Mouse (Mus musculus) embryonic fibroblast, embryonic 13.5 days (primary cell): ENCODE data around the gene Zfp462. TPM values are rescaled to one million over a fixed set of nuclear protein-coding genes. Genes with fewer than 3 reads are reported as not detected.

Source experiments
- H3K27ac ChIP-seq: 2 replicates; pipeline ENCODE4 v1.5.1; 2012; ENCODE audit warnings: low read length, control low read depth, inconsistent platforms; ENCODE audit not compliant: insufficient read depth
- H3K4me1 ChIP-seq: 2 replicates; pipeline ENCODE4 v1.6.1; 2011; ENCODE audit warnings: low read length; ENCODE audit not compliant: control insufficient read depth, insufficient read depth
- H3K4me3 ChIP-seq: 2 replicates; pipeline ENCODE4 v1.5.1; 2011; ENCODE audit warnings: mild to moderate bottlenecking, control low read depth, low read length; ENCODE audit not compliant: insufficient read depth
- CTCF ChIP-seq: IDR thresholded peaks from 2 replicates; pipeline ENCODE4 v1.5.1; 2011; ENCODE audit warnings: mild to moderate bottlenecking, control low read depth, low read length, moderate library complexity, borderline replicate concordance; ENCODE audit not compliant: insufficient read depth
- POLR2A ChIP-seq: IDR thresholded peaks from 2 replicates; pipeline ENCODE4 v1.6.1; 2011; ENCODE audit warnings: low read depth, mild to moderate bottlenecking, control low read depth, low read length, moderate library complexity
- polyA plus RNA-seq: library from polyadenylated mRNA; stranded (reverse); fragments of >200 nt; gene quantifications from 2 replicates; pipeline ENCODE4 v1.2.4, GENCODE M21; 2011; ENCODE audit warnings: low read depth; ENCODE audit not compliant: missing spikeins, insufficient read length

The Zfp462 gene
- polyA plus RNA-seq, 1 experiment = 23.7 TPM

DNA sequence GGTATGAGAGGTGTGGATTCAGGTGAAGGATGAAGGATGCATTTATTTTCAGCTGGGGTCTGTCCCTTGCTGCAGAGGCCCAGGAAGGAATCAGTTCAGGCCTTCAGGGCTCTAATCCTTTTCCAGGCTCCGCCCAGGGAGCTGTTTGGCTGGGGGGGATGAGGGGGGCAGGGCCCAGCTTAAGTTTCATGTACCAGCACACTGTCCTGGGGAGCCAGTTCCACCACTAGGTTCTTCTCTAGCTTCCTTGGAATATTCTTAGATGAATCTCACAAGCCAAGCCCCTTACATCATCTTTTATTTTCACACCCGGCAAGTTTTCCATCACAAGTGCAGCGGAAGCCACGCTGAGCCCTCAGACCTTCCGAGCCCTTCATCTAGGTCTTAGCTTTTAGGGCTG lies 85.6 kb downstream of the Zfp462 start:
- H3K4me3 ChIP-seq = no peak overlapping the region
- no peak overlapping the region for H3K27ac ChIP-seq
- no peak for TF ChIP-seq POLR2A
- TF ChIP-seq CTCF = no peak
- H3K4me1 ChIP-seq = no peaks in the 10 kb centered on the region

DNA sequence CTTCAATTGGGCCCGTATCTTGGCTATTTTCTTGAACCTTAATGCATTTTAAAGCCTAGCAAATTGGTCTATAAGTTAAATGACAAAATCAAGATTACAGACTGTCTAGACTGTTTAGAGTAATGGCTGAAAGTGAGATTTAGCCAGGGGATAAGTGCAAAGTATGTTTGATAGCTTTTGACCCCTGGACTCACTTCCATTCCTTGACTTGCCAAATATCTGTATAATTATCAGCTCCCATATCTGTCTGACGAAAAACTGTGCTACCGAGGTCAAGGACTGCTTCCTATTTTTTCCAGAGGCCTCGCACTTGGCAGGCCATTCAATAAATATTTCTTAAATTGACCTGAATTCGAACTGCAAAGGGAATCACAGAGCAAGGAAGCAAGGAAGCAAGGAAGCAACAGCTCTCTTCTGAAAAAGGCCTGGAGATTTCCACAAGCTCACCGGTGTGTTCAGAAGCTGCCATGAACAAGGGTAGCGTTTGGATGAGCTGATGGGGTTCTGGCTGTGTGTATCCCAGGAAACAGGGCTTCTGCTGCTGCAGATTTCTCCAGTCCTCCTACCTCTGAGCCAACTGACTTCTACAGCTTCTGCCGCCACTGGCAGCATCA lies 87.6 kb downstream of the Zfp462 start:
- TF ChIP-seq POLR2A (no peak), CTCF (no peak)
- no peak overlapping the region for H3K27ac ChIP-seq
- no peak overlapping the region for H3K4me3 ChIP-seq
- no peaks in the 10 kb centered on the region for H3K4me1 ChIP-seq

DNA sequence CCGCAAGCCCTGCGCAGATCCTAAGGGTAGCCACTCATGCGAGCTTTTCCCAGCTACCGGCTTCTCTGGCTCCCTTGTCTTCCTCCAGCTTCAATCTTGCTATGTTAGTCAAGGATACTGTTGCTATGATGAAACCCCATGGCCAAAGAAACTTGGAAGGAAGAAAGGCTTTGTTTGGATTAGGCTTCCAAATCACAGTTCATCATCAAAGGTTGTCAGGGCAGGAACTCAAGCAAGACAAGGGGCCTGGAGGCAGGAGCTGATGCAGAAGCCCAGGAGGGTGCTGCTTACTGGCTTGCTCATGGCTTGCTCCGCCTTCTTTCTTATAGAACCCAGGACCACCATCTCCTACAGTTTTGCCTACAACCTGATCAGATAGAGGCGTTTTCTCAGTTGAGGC lies 88.6 kb downstream of the Zfp462 start:
- no peak for TF ChIP-seq CTCF
- no peak for TF ChIP-seq POLR2A
- H3K27ac ChIP-seq = no peak overlapping the region
- H3K4me3 ChIP-seq = no peak overlapping the region
- peaks cover 4% of the 10 kb centered on the region for H3K4me1 ChIP-seq

DNA sequence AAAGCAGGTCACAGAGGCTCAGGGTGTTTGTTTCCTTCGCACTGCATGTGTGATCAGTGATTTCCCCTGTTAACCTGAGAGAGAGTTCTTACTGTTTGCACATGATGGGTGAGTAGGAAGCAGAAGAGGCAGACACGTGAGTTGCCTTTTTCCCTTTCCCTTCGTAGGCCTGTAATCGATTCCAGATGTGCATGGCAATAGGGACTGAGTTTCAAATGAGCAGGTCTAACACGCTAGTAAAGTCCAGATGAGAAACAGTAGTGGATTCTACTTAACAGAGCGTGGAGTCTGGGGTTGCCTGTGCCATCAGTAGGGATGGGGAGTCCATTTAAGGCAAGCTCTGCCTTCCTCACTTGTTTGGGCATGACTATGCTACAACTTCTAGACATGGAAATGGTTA lies 93.3 kb downstream of the Zfp462 start:
- Histone ChIP-seq H3K27ac (no peak overlapping the region), H3K4me1 (peaks cover 7% of the 10 kb centered on the region), H3K4me3 (no peak overlapping the region)
- TF ChIP-seq POLR2A (no peak), CTCF (no peak)

DNA sequence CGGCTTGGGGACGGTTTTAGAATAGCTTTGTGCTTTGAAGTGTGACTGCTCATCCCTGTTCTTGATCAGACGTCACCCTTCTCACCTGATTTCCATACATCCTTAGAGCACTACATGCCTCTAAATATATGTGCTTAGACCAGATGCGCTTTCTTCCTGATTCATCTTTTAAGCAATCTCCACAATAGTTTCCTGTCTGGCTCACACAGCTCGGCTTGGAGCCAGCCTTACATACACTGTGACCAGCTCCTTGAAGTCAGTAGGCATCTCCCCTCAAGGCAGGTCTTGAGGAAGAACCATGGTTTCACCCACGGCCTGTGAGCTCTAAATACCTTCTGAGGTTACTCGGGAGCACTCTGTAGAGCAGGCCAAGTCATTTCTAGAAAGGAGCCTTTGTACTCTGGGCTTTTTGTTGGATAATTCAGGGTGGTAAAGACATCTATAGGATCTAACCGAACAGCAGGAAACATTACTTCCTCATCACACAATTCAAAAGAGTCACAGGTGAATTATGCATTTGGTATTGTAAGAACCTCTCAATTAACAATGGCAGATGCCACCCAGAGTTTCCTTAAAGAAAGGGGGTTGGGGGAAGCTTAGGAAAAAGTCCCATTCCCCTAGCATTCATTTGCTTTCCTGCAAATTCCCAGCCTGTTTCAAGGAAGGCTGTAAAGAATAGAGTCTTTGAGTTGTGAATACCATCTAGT lies 95.6 kb downstream of the Zfp462 start:
- Histone ChIP-seq H3K4me1 (peaks cover 7% of the 10 kb centered on the region), H3K27ac (no peak overlapping the region), H3K4me3 (no peak overlapping the region)
- no peak for TF ChIP-seq POLR2A
- TF ChIP-seq CTCF = no peak

DNA sequence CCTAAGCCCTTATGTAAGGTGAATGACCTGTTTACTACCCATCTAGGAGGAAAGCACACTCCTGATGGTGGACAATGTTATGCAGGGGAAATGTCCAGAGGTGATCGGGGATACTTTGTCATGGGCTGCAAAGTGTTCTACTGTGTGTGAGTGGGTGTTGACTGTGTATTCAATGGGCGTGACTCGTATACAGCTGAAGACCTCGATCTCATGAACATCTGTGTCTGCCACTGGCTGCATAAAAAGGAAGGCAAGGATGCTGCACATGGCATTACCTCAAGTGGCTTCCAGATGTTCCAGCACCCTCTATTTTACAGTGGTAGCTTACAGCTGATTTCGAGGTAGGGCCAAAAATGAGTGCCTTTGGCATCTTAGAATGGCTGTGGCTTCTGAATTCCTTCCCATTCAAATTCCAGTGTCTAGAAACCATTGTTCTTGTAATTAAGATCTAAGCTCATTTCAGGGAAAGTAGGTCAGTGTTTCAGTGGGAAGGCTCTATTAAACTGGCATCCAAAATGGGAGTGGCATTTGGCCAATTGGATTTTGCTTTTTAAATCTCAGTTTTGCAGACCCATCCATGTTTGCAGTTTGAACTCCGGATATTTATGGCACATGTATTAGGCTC lies 96.4 kb downstream of the Zfp462 start:
- no peak for TF ChIP-seq POLR2A
- no peak for TF ChIP-seq CTCF
- no peak overlapping the region; the same call in 1 of the 2 replicates for H3K27ac ChIP-seq
- H3K4me1 ChIP-seq = peaks cover 7% of the 10 kb centered on the region

DNA sequence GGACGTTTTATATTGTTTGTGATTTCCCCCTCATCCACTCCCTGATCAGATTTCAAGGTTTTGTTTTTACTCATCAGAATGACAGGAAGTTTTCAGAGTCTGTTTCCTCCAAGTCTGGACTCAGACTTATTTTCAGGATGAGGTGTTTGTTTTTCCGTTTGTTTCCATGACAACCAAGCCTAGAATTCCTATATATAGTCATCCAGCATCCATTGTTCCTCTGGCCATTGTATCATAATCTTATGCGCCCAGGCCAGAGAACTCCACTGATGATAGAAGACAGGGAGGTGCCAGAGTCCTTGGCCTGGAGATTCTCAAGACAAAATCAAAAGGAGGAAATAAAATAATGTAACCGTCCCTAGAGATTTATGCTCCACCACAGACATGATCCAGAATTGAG lies 97.7 kb downstream of the Zfp462 start:
- Histone ChIP-seq H3K27ac (no peak overlapping the region), H3K4me1 (peaks cover 7% of the 10 kb centered on the region), H3K4me3 (no peak overlapping the region)
- no peak for TF ChIP-seq CTCF
- TF ChIP-seq POLR2A = no peak

More for the DNA sequence above, 96.4 kb downstream of the Zfp462 start:
- no peak overlapping the region for H3K4me3 ChIP-seq

DNA sequence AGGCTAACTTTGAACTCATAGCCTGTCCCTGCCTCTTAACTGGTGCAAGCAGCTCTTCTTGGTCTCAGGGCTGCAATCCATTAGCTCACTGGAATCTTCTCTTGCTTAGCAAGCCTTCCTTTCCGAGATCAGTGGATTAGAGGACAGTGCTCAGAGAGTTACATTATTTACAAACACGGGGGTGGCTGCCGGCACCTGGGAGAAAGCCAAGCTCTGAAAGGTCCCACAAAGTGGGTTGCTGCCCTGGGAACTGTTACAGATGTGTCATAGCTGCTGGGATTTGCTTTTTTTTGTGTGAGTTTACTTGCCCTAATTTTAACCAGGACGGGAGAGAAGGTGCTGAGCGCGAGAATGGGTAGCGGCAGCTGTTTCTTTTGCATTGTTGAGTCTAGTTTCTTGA lies 102.4 kb downstream of the Zfp462 start:
- H3K4me3 ChIP-seq = no peak overlapping the region
- TF ChIP-seq CTCF (no peak), POLR2A (no peak)
- 0 out of 2 replicates have a peak, but pooled peaks cover 1% of the 10 kb centered on the region for H3K4me1 ChIP-seq
- no peak overlapping the region for H3K27ac ChIP-seq

DNA sequence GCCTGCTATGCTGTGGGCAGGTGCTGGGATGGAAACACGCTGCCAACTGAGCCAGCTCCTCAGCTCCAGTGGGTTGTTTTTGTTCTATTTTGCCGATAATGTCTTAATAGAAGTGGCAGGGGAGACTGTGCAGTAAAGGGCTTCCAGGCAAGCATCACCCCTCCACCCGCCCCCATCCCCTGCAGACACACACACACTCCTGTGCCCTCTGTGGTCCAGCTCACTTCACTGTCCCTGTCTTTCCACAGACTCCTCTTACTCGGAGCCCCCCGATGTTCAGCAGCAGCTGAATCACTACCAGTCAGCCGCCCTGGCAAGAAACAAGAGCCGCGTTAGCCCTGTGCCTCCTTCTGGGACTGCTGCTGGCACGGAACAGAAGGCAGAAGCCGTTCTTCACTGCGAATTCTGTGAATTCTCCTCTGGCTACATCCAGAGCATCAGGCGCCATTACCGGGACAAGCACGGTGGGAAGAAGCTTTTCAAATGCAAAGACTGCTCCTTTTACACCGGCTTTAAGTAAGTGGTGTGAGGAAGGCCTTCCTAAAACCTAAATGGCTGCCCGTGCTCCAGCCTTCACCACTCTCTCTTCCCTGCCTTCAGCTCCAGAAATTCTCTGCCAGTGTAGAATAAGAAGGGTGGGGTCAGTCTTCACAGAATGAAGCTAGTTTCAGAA lies 105.2 kb downstream of the Zfp462 start:
- Histone ChIP-seq H3K27ac (no peak overlapping the region), H3K4me3 (no peak overlapping the region), H3K4me1 (no peaks in the 10 kb centered on the region)
- TF ChIP-seq CTCF (no peak), POLR2A (no peak)

DNA sequence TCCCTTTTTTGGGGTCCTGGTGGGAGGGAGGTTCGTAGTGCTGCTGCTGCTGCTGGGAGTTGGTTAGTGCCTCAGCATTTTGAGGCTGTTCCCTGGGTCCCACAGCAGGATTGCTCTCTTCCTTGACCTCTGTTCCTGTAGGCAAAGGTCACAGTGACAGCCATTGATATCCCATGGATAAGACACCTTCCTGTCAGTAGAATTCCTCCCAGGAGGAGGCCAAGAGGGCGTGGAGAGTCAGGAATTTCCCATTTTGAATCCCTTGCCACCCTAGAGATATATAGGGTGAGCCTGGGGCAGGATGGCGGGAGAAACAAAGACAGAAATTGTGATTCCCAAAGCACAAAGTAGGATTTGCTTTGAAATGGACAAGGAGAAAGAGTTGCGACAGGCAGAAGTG lies 106.5 kb downstream of the Zfp462 start:
- Histone ChIP-seq H3K4me3 (no peak overlapping the region), H3K4me1 (no peaks in the 10 kb centered on the region), H3K27ac (no peak overlapping the region)
- TF ChIP-seq POLR2A (no peak), CTCF (no peak)
